Mouse (Mus musculus) thymus, adult 2 months (tissue): ENCODE results near the gene Bet1.

Experiments used
- CTCF ChIP-seq: fragments of 200-500 bp; IDR thresholded peaks from 2 replicates; pipeline ENCODE4 v1.5.1; 2012; ENCODE audit warnings: mild to moderate bottlenecking, control low read depth, low read length, moderate library complexity, borderline replicate concordance; ENCODE audit not compliant: control insufficient read depth, poor library complexity, insufficient read depth; ENCODE audit errors: extremely low read depth
- POLR2A ChIP-seq: fragments of 200-500 bp; IDR thresholded peaks from 2 replicates; pipeline ENCODE4 v1.6.1; 2012; ENCODE audit warnings: mild to moderate bottlenecking, low read length, control low read depth, moderate library complexity; ENCODE audit not compliant: control insufficient read depth, poor library complexity, insufficient read depth; ENCODE audit errors: extremely low read depth

DNA sequence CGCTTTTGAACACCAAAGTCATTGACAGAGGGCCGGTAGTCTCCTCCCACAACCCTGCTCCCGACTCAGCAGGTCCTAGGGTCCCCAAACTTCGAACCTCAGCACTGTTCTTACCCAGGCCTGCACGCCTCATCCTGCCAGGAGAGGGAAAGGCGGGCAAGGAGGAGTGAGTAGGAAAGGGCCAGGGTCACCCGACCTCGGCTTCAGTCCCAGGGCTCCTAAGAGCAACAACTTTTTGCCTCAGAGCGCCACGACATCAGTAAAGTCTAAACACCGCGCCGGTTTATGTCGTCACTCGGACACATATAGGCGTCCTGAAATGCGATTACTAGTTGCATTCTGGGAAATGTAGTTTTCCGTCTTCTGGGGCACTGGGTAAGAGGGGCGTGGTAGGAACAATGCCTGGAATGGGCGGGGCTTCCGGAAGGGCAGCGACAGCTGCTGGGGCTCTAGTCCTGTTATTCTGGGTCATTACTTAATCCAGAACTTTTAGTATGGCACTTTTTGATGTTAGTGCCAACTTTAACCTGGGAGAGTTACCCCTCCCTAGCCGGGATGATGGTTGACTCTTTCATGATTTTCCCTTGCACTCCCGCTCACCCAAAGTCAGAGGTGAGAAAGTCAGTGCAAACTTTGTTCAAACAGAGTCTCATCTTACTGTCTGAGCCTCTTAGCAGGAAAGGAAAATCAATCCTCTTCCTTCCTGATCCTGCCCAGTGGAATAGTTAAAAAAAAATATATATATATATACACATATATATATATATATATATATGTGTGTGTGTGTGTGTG, at the start of gene Bet1:
- TF ChIP-seq CTCF: no peak
- 0 out of 2 replicates have a peak, but pooled peaks have one; percentile 24 for TF ChIP-seq POLR2A
